ENCODE assay signal across 23 mouse cellular contexts in the genomic region with DNA sequence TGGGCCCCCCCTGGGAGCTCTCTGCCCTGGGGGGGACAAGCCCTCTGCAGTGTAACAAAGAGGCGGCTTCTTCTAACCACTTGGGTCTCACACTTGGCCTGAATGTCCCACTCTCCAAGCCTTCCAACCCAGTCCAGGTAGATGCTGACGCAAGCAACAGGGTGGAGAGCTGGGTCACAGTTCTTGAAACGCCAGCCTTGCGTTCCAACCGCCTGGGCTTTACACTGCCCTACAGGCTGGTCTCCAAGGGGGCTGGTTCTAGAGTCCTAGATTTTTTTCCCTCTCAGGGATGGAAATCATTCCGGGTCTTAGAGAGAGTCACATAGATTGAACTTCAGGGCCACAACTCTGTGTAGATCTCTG. TPM values are rescaled to one million over a fixed set of nuclear protein-coding genes. Genes with fewer than 3 reads are reported as not detected.
DNase-seq lines count a peak whose midpoint lies in the region; ATAC-seq and TF ChIP-seq lines count a peak whose summit lies in the region.
"Had no signal": no experiment of that assay in that cellular context is flagged by ENCODE, and none has a peak within 500 bp of the region (broad histone marks: within the 10 kb centered on the region; RNA-seq: fewer than 3 reads in every experiment).

No protein-coding gene starts in this region.

- H3K9me3 ChIP-seq in kidney, embryonic 15.5 days (replicated peaks), result no peaks in the 10 kb centered on the region
- no peaks in the 10 kb centered on the region for H3K9me3 ChIP-seq in ES-Bruce4 (replicated peaks; ENCODE audit: control insufficient read depth, insufficient read depth, low read length, poor library complexity, severe bottlenecking)
- H3K9me3 ChIP-seq: forebrain, embryonic 10.5 days; forebrain, embryonic 13.5 days; hindbrain, embryonic 13.5 days had no signal

- peaks cover 7% of the 10 kb centered on the region; the same call in 1 of the 2 replicates for H3K4me1 ChIP-seq in kidney, embryonic 15.5 days
- H3K4me1 ChIP-seq in ES-Bruce4 (ENCODE audit: control insufficient read depth, insufficient read depth, low read length), result peaks cover 7% of the 10 kb centered on the region
- H3K4me1 ChIP-seq: forebrain, embryonic 13.5 days; hindbrain, embryonic 13.5 days had no signal

- no peaks in the 10 kb centered on the region for H3K27me3 ChIP-seq in kidney, embryonic 15.5 days
- H3K27me3 ChIP-seq in ES-Bruce4 (ENCODE audit: control insufficient read depth, insufficient read depth, low read length, poor library complexity, severe bottlenecking), result no peaks in the 10 kb centered on the region
- H3K27me3 ChIP-seq: forebrain, embryonic 13.5 days; hindbrain, embryonic 13.5 days had no signal

- peak overlapping the region; percentile 64; the same call in 1 of the 2 replicates for H3K27ac ChIP-seq in kidney, embryonic 15.5 days
- H3K27ac ChIP-seq in ES-Bruce4 (ENCODE audit: insufficient read depth, low read length), result peak overlapping the region; percentile 9
- H3K27ac ChIP-seq: forebrain, embryonic 10.5 days; forebrain, embryonic 13.5 days; hindbrain, embryonic 13.5 days had no signal

- H3K4me3 ChIP-seq in kidney, embryonic 15.5 days (replicated peaks), result no peak overlapping the region
- no peak overlapping the region for H3K4me3 ChIP-seq in ES-Bruce4 (ENCODE audit: low read depth, low read length)
- H3K4me3 ChIP-seq: forebrain, embryonic 10.5 days; forebrain, embryonic 13.5 days; hindbrain, embryonic 13.5 days had no signal

- no peak for TF ChIP-seq EP300 in ES-Bruce4 (IDR thresholded peaks at IDR 0.05; ENCODE audit: insufficient read depth, low read depth, low read length)

- H3K4me2 ChIP-seq in kidney, embryonic 15.5 days, result no peak overlapping the region
- H3K4me2 ChIP-seq: forebrain, embryonic 13.5 days; heart, embryonic 11.5 days; hindbrain, embryonic 13.5 days had no signal

- TF ChIP-seq CTCF in ES-Bruce4 (IDR thresholded peaks at IDR 0.05; ENCODE audit: low read depth, low read length), result no peak

- no peak for TF ChIP-seq POLR2A in ES-Bruce4 (IDR thresholded peaks at IDR 0.05; ENCODE audit: insufficient read depth, low read length)

- ATAC-seq in kidney, embryonic 15.5 days (replicated peaks; ENCODE audit: low FRiP score), result no peak
- ATAC-seq: forebrain, embryonic 13.5 days; forebrain, embryonic 16.5 days; hindbrain, embryonic 16.5 days; intestine, embryonic 16.5 days had no signal

- WGBS in kidney, embryonic 15.5 days, result 84% methylated on average over 6 of the region's 6 CpGs

- no peaks in the 10 kb centered on the region for H3K36me3 ChIP-seq in kidney, embryonic 15.5 days
- no peaks in the 10 kb centered on the region for H3K36me3 ChIP-seq in ES-Bruce4 (ENCODE audit: control insufficient read depth, insufficient read depth, low read length, poor library complexity, severe bottlenecking)
- H3K36me3 ChIP-seq: forebrain, embryonic 10.5 days; hindbrain, embryonic 13.5 days had no signal

- DNase-seq in kidney, adult 8-10 months, result no peak
- peak; percentile 44 for DNase-seq in ZHBTc4 (ENCODE audit: low read depth, low spot score)
- DNase-seq in cerebellum, postnatal 10 days, result no peak
- no peak for DNase-seq in T-cell, adult 2 months (ENCODE audit: low spot score)
- DNase-seq: adrenal gland, adult 2 months; adrenal gland, postnatal 14 days; cerebellum, adult 11 months; cerebellum, adult 2 months; cerebellum, adult 9-11 months; cerebellum, postnatal 36 days; embryo, embryonic 11 days; gastrocnemius, postnatal 14 days; heart, adult 11 months had no signal

- H3K9ac ChIP-seq in kidney, embryonic 15.5 days, result no peak overlapping the region
- H3K9ac ChIP-seq in ES-Bruce4 (ENCODE audit: low read depth, poor library complexity, severe bottlenecking), result no peak overlapping the region
- H3K9ac ChIP-seq: forebrain, embryonic 13.5 days; hindbrain, embryonic 13.5 days had no signal

RNA-seq across cellular contexts. Expression of a gene that starts 30.1 kb away (rescaled TPM):
- 0.62 and 0.68 TPM in 2 replicates for polyA plus RNA-seq in kidney, embryonic 15.5 days (2015; fragmentation: Nextera tagmentation; extraction: Ambion mirVana)
- polyA plus RNA-seq in ES-Bruce4 (2011; ENCODE audit: insufficient read depth, insufficient read length, low read depth, missing spikeins), result 0.73 and 0.75 TPM in 2 replicates
- polyA plus RNA-seq: embryonic facial prominence, embryonic 11.5 days had no signal

RNA-seq across cellular contexts. Expression of a gene that starts 48.6 kb away (rescaled TPM):
- polyA plus RNA-seq in kidney, embryonic 15.5 days (2015; fragmentation: Nextera tagmentation; extraction: Ambion mirVana), result 209 and 228 TPM in 2 replicates
- polyA plus RNA-seq in ES-Bruce4 (2011; ENCODE audit: insufficient read depth, insufficient read length, low read depth, missing spikeins), result 229 and 251 TPM in 2 replicates

RNA-seq across cellular contexts. Expression of a gene that starts 50.9 kb away (rescaled TPM):
- polyA plus RNA-seq in kidney, embryonic 15.5 days (2015; fragmentation: Nextera tagmentation; extraction: Ambion mirVana), result 10.0 and 12.7 TPM in 2 replicates
- polyA plus RNA-seq in ES-Bruce4 (2011; ENCODE audit: insufficient read depth, insufficient read length, low read depth, missing spikeins), result 27.4 and 29.9 TPM in 2 replicates

RNA-seq across cellular contexts. Expression of a gene that starts 51.2 kb away (rescaled TPM):
- polyA plus RNA-seq in kidney, embryonic 15.5 days (2015; fragmentation: Nextera tagmentation; extraction: Ambion mirVana), result 26.8 and 28.4 TPM in 2 replicates
- polyA plus RNA-seq in ES-Bruce4 (2011; ENCODE audit: insufficient read depth, insufficient read length, low read depth, missing spikeins), result 8.1 and 9.2 TPM in 2 replicates
